ENCODE assay signal across 22 mouse cellular contexts in genomic region chr4:140104795-140105194, GRCm38 (mm10).
A peak's percentile ranks its signal among the peaks of the same experiment; 100 is the strongest.
DNase-seq lines count a peak whose midpoint lies in the region; ATAC-seq lines count a peak whose summit lies in the region.
"Had no signal": no experiment of that assay in that cellular context is flagged by ENCODE, and none has a peak within 500 bp of the region (broad histone marks: within the 10 kb centered on the region; RNA-seq: fewer than 3 reads in every experiment).

No protein-coding gene starts in this region.

- H3K4me3 ChIP-seq in midbrain, embryonic 11.5 days (ENCODE audit: low read depth, low read length): no peak overlapping the region
- H3K4me3 ChIP-seq in midbrain, embryonic 10.5 days: no peak overlapping the region
- H3K4me3 ChIP-seq in forebrain, embryonic 12.5 days (replicated peaks): no peak overlapping the region
- no peak overlapping the region for H3K4me3 ChIP-seq in hindbrain, embryonic 13.5 days
- no peak overlapping the region for H3K4me3 ChIP-seq in neural tube, embryonic 15.5 days (replicated peaks)
- H3K4me3 ChIP-seq: embryonic facial prominence, embryonic 12.5 days; heart, embryonic 15.5 days; hindbrain, embryonic 15.5 days; limb, embryonic 15.5 days; liver, embryonic 15.5 days had no signal

- no peaks in the 10 kb centered on the region for H3K9me3 ChIP-seq in midbrain, embryonic 11.5 days (ENCODE audit: control insufficient read depth, low read length)
- no peaks in the 10 kb centered on the region for H3K9me3 ChIP-seq in midbrain, embryonic 10.5 days (replicated peaks)
- no peaks in the 10 kb centered on the region for H3K9me3 ChIP-seq in forebrain, embryonic 12.5 days
- no peaks in the 10 kb centered on the region for H3K9me3 ChIP-seq in hindbrain, embryonic 13.5 days
- H3K9me3 ChIP-seq in neural tube, embryonic 15.5 days (replicated peaks): no peaks in the 10 kb centered on the region
- H3K9me3 ChIP-seq: embryonic facial prominence, embryonic 12.5 days; heart, embryonic 15.5 days; hindbrain, embryonic 15.5 days; limb, embryonic 15.5 days; liver, embryonic 15.5 days had no signal

- H3K4me2 ChIP-seq in midbrain, embryonic 11.5 days: no peak overlapping the region
- H3K4me2 ChIP-seq in forebrain, embryonic 12.5 days: peak overlapping the region; percentile 13
- H3K4me2 ChIP-seq in hindbrain, embryonic 13.5 days: no peak overlapping the region
- no peak overlapping the region for H3K4me2 ChIP-seq in neural tube, embryonic 15.5 days
- H3K4me2 ChIP-seq: embryonic facial prominence, embryonic 12.5 days; heart, embryonic 15.5 days; hindbrain, embryonic 15.5 days; limb, embryonic 15.5 days; liver, embryonic 15.5 days had no signal

- H3K27me3 ChIP-seq in midbrain, embryonic 11.5 days (ENCODE audit: control insufficient read depth, insufficient read depth, low read length): peaks cover 16% of the 10 kb centered on the region
- peaks cover 76% of the 10 kb centered on the region for H3K27me3 ChIP-seq in midbrain, embryonic 10.5 days (ENCODE audit: low read depth, poor library complexity, severe bottlenecking)
- peaks cover 47% of the 10 kb centered on the region for H3K27me3 ChIP-seq in forebrain, embryonic 12.5 days
- peaks cover 17% of the 10 kb centered on the region for H3K27me3 ChIP-seq in hindbrain, embryonic 13.5 days
- peaks cover 9% of the 10 kb centered on the region; the same call in 1 of the 2 replicates for H3K27me3 ChIP-seq in neural tube, embryonic 15.5 days (replicated peaks)
- H3K27me3 ChIP-seq: hindbrain, embryonic 15.5 days had no signal

- no peaks in the 10 kb centered on the region for H3K36me3 ChIP-seq in midbrain, embryonic 11.5 days (ENCODE audit: control insufficient read depth, insufficient read depth, low read length)
- no peaks in the 10 kb centered on the region for H3K36me3 ChIP-seq in midbrain, embryonic 10.5 days
- H3K36me3 ChIP-seq in forebrain, embryonic 12.5 days (replicated peaks): no peaks in the 10 kb centered on the region
- no peaks in the 10 kb centered on the region for H3K36me3 ChIP-seq in hindbrain, embryonic 13.5 days
- no peaks in the 10 kb centered on the region for H3K36me3 ChIP-seq in neural tube, embryonic 15.5 days
- H3K36me3 ChIP-seq: embryonic facial prominence, embryonic 12.5 days; heart, embryonic 15.5 days; hindbrain, embryonic 15.5 days; limb, embryonic 15.5 days; liver, embryonic 15.5 days had no signal

- no peak for ATAC-seq in midbrain, embryonic 11.5 days (ENCODE audit: low FRiP score)
- ATAC-seq in forebrain, embryonic 12.5 days (ENCODE audit: low FRiP score): no peak
- ATAC-seq in hindbrain, embryonic 13.5 days (ENCODE audit: low FRiP score): no peak
- no peak for ATAC-seq in neural tube, embryonic 15.5 days (ENCODE audit: low FRiP score)
- ATAC-seq: lung, postnatal 0 days had no signal

- WGBS in midbrain, embryonic 11.5 days: 22% methylated on average over 6 of the region's 6 CpGs
- 25% methylated on average over 6 of the region's 6 CpGs for WGBS in midbrain, embryonic 10.5 days
- 8% methylated on average over 6 of the region's 6 CpGs for WGBS in forebrain, embryonic 12.5 days
- 12% methylated on average over 6 of the region's 6 CpGs for WGBS in hindbrain, embryonic 13.5 days
- WGBS in neural tube, embryonic 15.5 days: 9% methylated on average over 6 of the region's 6 CpGs

- peaks cover 32% of the 10 kb centered on the region for H3K4me1 ChIP-seq in midbrain, embryonic 11.5 days (ENCODE audit: control insufficient read depth, insufficient read depth, low read length)
- peaks cover 61% of the 10 kb centered on the region for H3K4me1 ChIP-seq in midbrain, embryonic 10.5 days
- peaks cover 58% of the 10 kb centered on the region for H3K4me1 ChIP-seq in forebrain, embryonic 12.5 days
- H3K4me1 ChIP-seq in hindbrain, embryonic 13.5 days (replicated peaks): peaks cover 71% of the 10 kb centered on the region
- H3K4me1 ChIP-seq in neural tube, embryonic 15.5 days: peaks cover 70% of the 10 kb centered on the region
- H3K4me1 ChIP-seq: liver, embryonic 15.5 days had no signal

- intact Hi-C loops in left cerebral cortex, postnatal 14 days (cut with DNase I): loop anchor here (10.0 kb wide), 1 partner anchor 140 kb away; the partner anchor contains the start of gene Igsf21
- intact Hi-C loops in heart, postnatal 36 days (cut with DNase I): no loop called here

- DNase-seq in midbrain, embryonic 11.5 days (ENCODE audit: low spot score, missing footprints): peak; percentile 57
- no peak for DNase-seq in midbrain, embryonic 10.5 days (ENCODE audit: low spot score)
- DNase-seq in left cerebral cortex, postnatal 14 days (ENCODE audit: low spot score in 2 of 2): no peak
- DNase-seq in heart, postnatal 36 days: no peak
- DNase-seq: adrenal gland, adult 2 months; B cell, adult 2 months; cerebellum, adult 9-10 months; gastrocnemius, postnatal 25 days; kidney, adult 11 months; right cerebral cortex, postnatal 14 days; spleen, adult 18-20 months; thymus, postnatal 36 days had no signal

- no peak overlapping the region for H3K9ac ChIP-seq in midbrain, embryonic 11.5 days (ENCODE audit: low read length)
- H3K9ac ChIP-seq in forebrain, embryonic 12.5 days: no peak overlapping the region
- peak overlapping the region; percentile 19; the same call in 1 of the 2 replicates for H3K9ac ChIP-seq in hindbrain, embryonic 13.5 days
- H3K9ac ChIP-seq in neural tube, embryonic 15.5 days (replicated peaks): no peak overlapping the region
- H3K9ac ChIP-seq: heart, embryonic 15.5 days; hindbrain, embryonic 15.5 days; limb, embryonic 15.5 days; liver, embryonic 15.5 days had no signal

- H3K27ac ChIP-seq in midbrain, embryonic 11.5 days (ENCODE audit: low read depth, low read length): no peak overlapping the region
- H3K27ac ChIP-seq in midbrain, embryonic 10.5 days (replicated peaks): no peak overlapping the region
- H3K27ac ChIP-seq in forebrain, embryonic 12.5 days: peak overlapping the region; percentile 80; the same call in 1 of the 2 replicates
- H3K27ac ChIP-seq in hindbrain, embryonic 13.5 days: peak overlapping the region; percentile 86
- 0 out of 2 replicates have a peak overlapping the region, but pooled peaks have one; percentile 37 for H3K27ac ChIP-seq in neural tube, embryonic 15.5 days (replicated peaks)
- H3K27ac ChIP-seq: embryonic facial prominence, embryonic 12.5 days; heart, embryonic 15.5 days; hindbrain, embryonic 15.5 days; kidney, postnatal 0 days; limb, embryonic 15.5 days; liver, embryonic 15.5 days had no signal

Comparison
In these comparisons a context has a peak if more than half of its experiments do, and no peak if none do; other contexts are left out.
1. H3K27ac ChIP-seq: peak in forebrain, embryonic 12.5 days (single experiment), hindbrain, embryonic 13.5 days (single experiment) and neural tube, embryonic 15.5 days (single experiment); none in midbrain, embryonic 11.5 days (single experiment) and midbrain, embryonic 10.5 days (single experiment).